9 mouse cellular contexts compared by ENCODE assay signal in genomic region chr9:107695441-107696105, GRCm38 (mm10). TPM values are rescaled to one million over a fixed set of nuclear protein-coding genes. Genes with fewer than 3 reads are reported as not detected.
DNase-seq lines count a peak whose midpoint lies in the region; ATAC-seq lines count a peak whose summit lies in the region.
"Had no signal": no experiment of that assay in that cellular context is flagged by ENCODE, and none has a peak within 500 bp of the region (broad histone marks: within the 10 kb centered on the region; RNA-seq: fewer than 3 reads in every experiment).

No protein-coding gene starts in this region.

- H3K4me3 ChIP-seq in hindbrain, embryonic 13.5 days: no peak overlapping the region
- H3K4me3 ChIP-seq in hindbrain, embryonic 16.5 days (ENCODE audit: low read length): no peak overlapping the region
- H3K4me3 ChIP-seq in embryonic facial prominence, embryonic 10.5 days: no peak overlapping the region
- no peak overlapping the region for H3K4me3 ChIP-seq in embryonic facial prominence, embryonic 13.5 days

- DNase-seq in embryonic facial prominence, embryonic 10.5 days (ENCODE audit: low spot score): no peak
- peak; percentile 56 to 79 for DNase-seq in kidney, postnatal 36 days
- no peak for DNase-seq in cerebellum, adult 8-10 months
- DNase-seq in gastrocnemius, postnatal 36 days: no peak

- 0 out of 2 replicates have a peak, but pooled peaks cover 6% of the 10 kb centered on the region for H3K27me3 ChIP-seq in hindbrain, embryonic 13.5 days
- H3K27me3 ChIP-seq in hindbrain, embryonic 16.5 days (replicated peaks; ENCODE audit: control insufficient read depth, insufficient read depth, low read length): no peaks in the 10 kb centered on the region
- H3K27me3 ChIP-seq in embryonic facial prominence, embryonic 10.5 days (replicated peaks; ENCODE audit: low read depth, poor library complexity, severe bottlenecking): 0 out of 2 replicates have a peak, but pooled peaks cover 4% of the 10 kb centered on the region
- no peaks in the 10 kb centered on the region for H3K27me3 ChIP-seq in embryonic facial prominence, embryonic 13.5 days

- no peak overlapping the region for H3K27ac ChIP-seq in hindbrain, embryonic 13.5 days
- H3K27ac ChIP-seq in hindbrain, embryonic 16.5 days (ENCODE audit: low read depth, low read length): no peak overlapping the region
- H3K27ac ChIP-seq in embryonic facial prominence, embryonic 10.5 days (replicated peaks): 0 out of 2 replicates have a peak overlapping the region, but pooled peaks have one; percentile 48
- H3K27ac ChIP-seq in embryonic facial prominence, embryonic 13.5 days: peak overlapping the region; percentile 34; the same call in 1 of the 2 replicates

- H3K9ac ChIP-seq in hindbrain, embryonic 13.5 days: peak overlapping the region; percentile 19; the same call in 1 of the 2 replicates
- no peak overlapping the region for H3K9ac ChIP-seq in hindbrain, embryonic 16.5 days (ENCODE audit: low read depth, low read length)
- peak overlapping the region; percentile 17; the same call in 1 of the 2 replicates for H3K9ac ChIP-seq in embryonic facial prominence, embryonic 13.5 days

- ATAC-seq in hindbrain, embryonic 13.5 days (ENCODE audit: low FRiP score): no peak
- no peak for ATAC-seq in hindbrain, embryonic 16.5 days
- no peak for ATAC-seq in embryonic facial prominence, embryonic 13.5 days (ENCODE audit: insufficient number of reproducible peaks, insufficient read depth, low FRiP score, low TSS enrichment, low read depth)
- ATAC-seq: forebrain, embryonic 16.5 days had no signal

- H3K4me2 ChIP-seq in hindbrain, embryonic 13.5 days: no peak overlapping the region
- H3K4me2 ChIP-seq in hindbrain, embryonic 16.5 days (ENCODE audit: low read length): no peak overlapping the region
- no peak overlapping the region for H3K4me2 ChIP-seq in embryonic facial prominence, embryonic 13.5 days

- peaks cover 26% of the 10 kb centered on the region for H3K36me3 ChIP-seq in hindbrain, embryonic 13.5 days
- H3K36me3 ChIP-seq in hindbrain, embryonic 16.5 days (ENCODE audit: control insufficient read depth, insufficient read depth, low read length): peaks cover 6% of the 10 kb centered on the region; the same call in 1 of the 2 replicates
- peaks cover 74% of the 10 kb centered on the region for H3K36me3 ChIP-seq in embryonic facial prominence, embryonic 10.5 days (replicated peaks)
- peaks cover 78% of the 10 kb centered on the region for H3K36me3 ChIP-seq in embryonic facial prominence, embryonic 13.5 days

- 72% methylated on average over 12 of the region's 12 CpGs for WGBS in hindbrain, embryonic 13.5 days
- 79% methylated on average over 12 of the region's 12 CpGs for WGBS in hindbrain, embryonic 16.5 days
- WGBS in embryonic facial prominence, embryonic 10.5 days: 88% methylated on average over 12 of the region's 12 CpGs
- WGBS in embryonic facial prominence, embryonic 13.5 days: 87% methylated on average over 12 of the region's 12 CpGs

- peaks cover 71% of the 10 kb centered on the region for H3K4me1 ChIP-seq in hindbrain, embryonic 13.5 days (replicated peaks)
- H3K4me1 ChIP-seq in hindbrain, embryonic 16.5 days (ENCODE audit: control insufficient read depth, insufficient read depth, low read depth, low read length): peaks cover 43% of the 10 kb centered on the region
- H3K4me1 ChIP-seq in embryonic facial prominence, embryonic 10.5 days: peaks cover 62% of the 10 kb centered on the region
- H3K4me1 ChIP-seq in embryonic facial prominence, embryonic 13.5 days: peaks cover 72% of the 10 kb centered on the region

- no peaks in the 10 kb centered on the region for H3K9me3 ChIP-seq in hindbrain, embryonic 13.5 days
- no peaks in the 10 kb centered on the region for H3K9me3 ChIP-seq in hindbrain, embryonic 16.5 days (ENCODE audit: control insufficient read depth, low read length)
- no peaks in the 10 kb centered on the region for H3K9me3 ChIP-seq in embryonic facial prominence, embryonic 10.5 days
- no peaks in the 10 kb centered on the region for H3K9me3 ChIP-seq in embryonic facial prominence, embryonic 13.5 days

- intact Hi-C loops in gastrocnemius, postnatal 36 days (cut with DNase I): no loop called here

RNA-seq across cellular contexts. Expression of gene Sema3f, which starts 14.7 kb away (rescaled TPM):
- 16.4 and 17.0 TPM in 2 replicates for polyA plus RNA-seq in hindbrain, embryonic 13.5 days (2015; fragmentation: Nextera tagmentation; extraction: Ambion mirVana)
- 10.0 and 13.0 TPM in 2 replicates for polyA plus RNA-seq in hindbrain, embryonic 16.5 days (2015; fragmentation: Nextera tagmentation; extraction: Ambion mirVana)
- polyA plus RNA-seq in embryonic facial prominence, embryonic 10.5 days (2016; fragmentation: Nextera tagmentation; extraction: Ambion mirVana): 13.2 and 21.4 TPM in 2 replicates
- polyA plus RNA-seq in embryonic facial prominence, embryonic 13.5 days (2015; fragmentation: Nextera tagmentation; extraction: Ambion mirVana): 37.7 and 44.0 TPM in 2 replicates
- 1 to 10 TPM; 4.9 to 6.1 TPM for total RNA-seq in gastrocnemius, postnatal 36 days (2021)

RNA-seq across cellular contexts. Expression of gene Gnat1, which starts 16.1 kb away (rescaled TPM):
- 1.8 TPM in 2 replicates for polyA plus RNA-seq in hindbrain, embryonic 13.5 days (2015; fragmentation: Nextera tagmentation; extraction: Ambion mirVana)
- polyA plus RNA-seq in hindbrain, embryonic 16.5 days (2015; fragmentation: Nextera tagmentation; extraction: Ambion mirVana): 1.3 and 2.7 TPM in 2 replicates
- polyA plus RNA-seq in embryonic facial prominence, embryonic 10.5 days (2016; fragmentation: Nextera tagmentation; extraction: Ambion mirVana): 3.4 and 4.3 TPM in 2 replicates
- polyA plus RNA-seq in embryonic facial prominence, embryonic 13.5 days (2015; fragmentation: Nextera tagmentation; extraction: Ambion mirVana): 1.2 and 2.0 TPM in 2 replicates
- not detected for total RNA-seq in gastrocnemius, postnatal 36 days (2021)
- total RNA-seq: heart, adult 18-20 months had no signal

RNA-seq across cellular contexts. Expression of gene Slc38a3, which starts 26.2 kb away (rescaled TPM):
- 25.3 and 26.2 TPM in 2 replicates for polyA plus RNA-seq in hindbrain, embryonic 13.5 days (2015; fragmentation: Nextera tagmentation; extraction: Ambion mirVana)
- 53.2 and 55.0 TPM in 2 replicates for polyA plus RNA-seq in hindbrain, embryonic 16.5 days (2015; fragmentation: Nextera tagmentation; extraction: Ambion mirVana)
- 5.6 and 6.6 TPM in 2 replicates for polyA plus RNA-seq in embryonic facial prominence, embryonic 10.5 days (2016; fragmentation: Nextera tagmentation; extraction: Ambion mirVana)
- 3.4 and 4.1 TPM in 2 replicates for polyA plus RNA-seq in embryonic facial prominence, embryonic 13.5 days (2015; fragmentation: Nextera tagmentation; extraction: Ambion mirVana)
- 10 to 100 TPM; 60.6 to 81.6 TPM for total RNA-seq in gastrocnemius, postnatal 36 days (2021)

Comparison
In these comparisons a context has a peak if more than half of its experiments do, and no peak if none do; other contexts are left out.
1. H3K27ac ChIP-seq: peak in embryonic facial prominence, embryonic 10.5 days (single experiment) and embryonic facial prominence, embryonic 13.5 days (single experiment); none in hindbrain, embryonic 13.5 days (single experiment) and hindbrain, embryonic 16.5 days (single experiment).
2. DNase-seq: peak in kidney, postnatal 36 days (2 of 2); none in embryonic facial prominence, embryonic 10.5 days (single experiment), cerebellum, adult 8-10 months (single experiment) and gastrocnemius, postnatal 36 days (0 of 2).